In the genomic region with DNA sequence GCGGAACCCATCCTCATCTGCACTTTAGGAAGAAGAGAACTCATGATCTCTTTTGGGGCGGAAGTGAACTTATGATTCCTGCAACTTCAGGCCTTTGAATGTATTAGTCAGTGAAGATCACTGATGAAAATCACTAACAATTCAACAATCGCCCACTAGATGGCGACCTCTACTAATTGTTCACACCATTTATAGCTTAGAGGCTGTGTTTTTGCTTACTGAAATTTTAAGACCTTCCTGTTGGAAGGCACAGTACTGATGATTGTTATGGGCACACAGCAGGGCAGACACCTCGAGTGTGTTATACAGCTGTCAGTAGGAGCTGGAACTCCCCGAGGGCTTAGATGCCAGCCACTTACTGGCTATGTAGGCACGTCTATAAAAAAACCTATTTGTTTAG, we compare ENCODE assay signal across 1 mouse cellular context.
TF ChIP-seq lines count a peak whose summit lies in the region.

No protein-coding gene starts in this region.

TF ChIP-seq in CH12.LX, 34 proteins besides CTCF, POLR2A, EP300 and RAD21:
- no peak for TF ChIP-seq MXI1 (IDR thresholded peaks at IDR 0.05; ENCODE audit: low read depth, low read length)
- TF ChIP-seq JUND (conservative IDR thresholded peaks at IDR 0.05; ENCODE audit: low read depth, low read length), result 0 out of 2 replicates have a peak, but pooled peaks have one; percentile 26
- peak; percentile 33; the same call in 1 of the 2 replicates for TF ChIP-seq ZC3H11A (IDR thresholded peaks at IDR 0.05; ENCODE audit: low read depth, low read length)
- peak; percentile 78 for TF ChIP-seq SMC3 (IDR thresholded peaks at IDR 0.05; ENCODE audit: low read depth, low read length)
